Mouse (Mus musculus) kidney, adult 2 months (tissue): ENCODE data around the gene Prkce.

Experiments
- CTCF ChIP-seq: fragments of 200-500 bp; conservative IDR thresholded peaks from 2 replicates; pipeline ENCODE4 v1.5.1; 2011; ENCODE audit warnings: low read depth, mild to moderate bottlenecking, control low read depth, low read length, moderate library complexity, mixed read lengths; ENCODE audit not compliant: insufficient read depth, insufficient read length
- POLR2A ChIP-seq: fragments of 200-500 bp; IDR thresholded peaks from one replicate; pipeline ENCODE4 v1.6.1; 2011; ENCODE audit warnings: low read depth, low read length, control low read depth

DNA sequence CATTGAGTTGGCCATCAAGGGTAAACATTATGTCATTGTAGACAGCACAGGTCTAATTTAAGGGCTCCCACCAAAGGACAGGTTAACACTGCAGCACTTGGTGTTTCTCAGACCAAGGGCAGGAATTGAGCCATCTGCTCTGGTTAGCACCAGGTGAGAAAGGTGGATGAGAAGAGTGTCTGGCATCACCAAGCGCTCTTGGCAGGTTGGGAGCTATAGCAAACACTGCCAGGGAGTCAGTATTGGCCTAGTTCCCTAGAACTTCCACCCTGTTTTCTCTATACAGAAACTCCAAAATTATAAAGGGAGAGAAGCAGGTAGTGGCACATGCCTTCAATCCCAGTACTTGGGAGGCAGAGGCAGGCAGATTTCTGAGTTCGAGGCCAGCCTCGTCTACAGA, 479.6 kb downstream of the Prkce start:
- TF ChIP-seq CTCF (no peak), POLR2A (no peak)
